ENCODE assay signal across 12 mouse cellular contexts in the genomic region with DNA sequence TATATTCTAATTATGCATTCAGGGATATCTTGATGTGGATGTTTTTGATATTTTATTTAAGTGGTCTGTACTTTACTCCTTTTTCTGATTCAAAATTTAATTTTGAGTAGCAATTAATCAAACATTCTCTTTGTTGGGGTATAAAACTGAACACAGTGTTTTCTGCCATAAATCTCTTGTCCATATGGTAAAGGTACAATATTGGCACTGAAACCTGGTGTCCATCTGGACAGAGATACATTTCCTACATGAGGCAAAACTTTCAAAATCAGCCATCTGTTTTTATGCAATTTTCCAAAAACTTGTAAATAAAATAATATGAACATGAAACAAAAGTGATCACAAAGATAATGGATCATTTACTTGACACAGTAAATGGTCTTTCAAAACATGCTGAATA.
"Had no signal": no experiment of that assay in that cellular context is flagged by ENCODE, and none has a peak within 500 bp of the region (broad histone marks: within the 10 kb centered on the region; RNA-seq: fewer than 3 reads in every experiment).

No protein-coding gene starts in this region.

- ATAC-seq: midbrain, embryonic 16.5 days had no signal

- H3K9me3 ChIP-seq: limb, embryonic 13.5 days; midbrain, embryonic 12.5 days; neural tube, embryonic 13.5 days had no signal

- H3K4me1 ChIP-seq: limb, embryonic 13.5 days; midbrain, embryonic 12.5 days; neural tube, embryonic 13.5 days had no signal

- H3K4me3 ChIP-seq: layer of hippocampus, adult 2 months; limb, embryonic 13.5 days; midbrain, embryonic 12.5 days; neural tube, embryonic 13.5 days had no signal

- H3K4me2 ChIP-seq: limb, embryonic 13.5 days; midbrain, embryonic 12.5 days; neural tube, embryonic 13.5 days had no signal

- H3K27me3 ChIP-seq: limb, embryonic 13.5 days; midbrain, embryonic 12.5 days; neural tube, embryonic 13.5 days had no signal

- DNase-seq: kidney, adult 8-10 months; kidney, postnatal 36 days; layer of hippocampus, postnatal 36 days; lung, adult 18-20 months; retina, postnatal 1 day; thymus, postnatal 36 days had no signal

- H3K27ac ChIP-seq: layer of hippocampus, adult 2 months; limb, embryonic 13.5 days; liver, embryonic 14.5 days; midbrain, embryonic 12.5 days; neural tube, embryonic 13.5 days had no signal

- H3K36me3 ChIP-seq: limb, embryonic 13.5 days; midbrain, embryonic 12.5 days; neural tube, embryonic 13.5 days had no signal

- H3K9ac ChIP-seq: limb, embryonic 13.5 days; liver, embryonic 14.5 days; midbrain, embryonic 12.5 days; neural tube, embryonic 13.5 days had no signal
